ENCODE assay signal across 12 mouse cellular contexts in the genomic region with DNA sequence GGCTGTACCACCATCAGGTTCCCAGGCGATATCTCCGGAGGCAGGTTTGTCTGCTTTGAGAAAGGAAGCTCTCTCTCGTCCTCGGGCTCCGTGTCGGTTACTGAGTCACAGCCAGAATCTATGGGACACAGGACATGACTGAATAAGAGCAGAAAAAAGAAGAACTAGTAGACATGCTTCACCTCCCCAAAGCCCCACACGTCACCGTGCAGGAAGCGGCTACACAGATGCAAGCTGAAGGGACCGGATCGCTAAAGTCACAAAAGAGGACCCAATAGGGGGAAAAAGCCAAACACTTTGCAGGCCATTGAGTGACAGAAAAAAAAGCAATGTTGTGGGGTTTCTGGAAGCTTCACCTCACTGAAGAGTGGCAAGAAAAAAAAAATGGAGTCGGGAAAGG. TPM values are rescaled to one million over a fixed set of nuclear protein-coding genes. Genes with fewer than 3 reads are reported as not detected.
A peak's percentile ranks its signal among the peaks of the same experiment; 100 is the strongest.
DNase-seq lines count a peak whose midpoint lies in the region; ATAC-seq and TF ChIP-seq lines count a peak whose summit lies in the region.
"Had no signal": no experiment of that assay in that cellular context is flagged by ENCODE, and none has a peak within 500 bp of the region (broad histone marks: within the 10 kb centered on the region; RNA-seq: fewer than 3 reads in every experiment).

No protein-coding gene starts in this region.

- 82% methylated on average over 12 of the region's 12 CpGs for WGBS in heart, embryonic 11.5 days (ENCODE audit: insufficient replicate concordance)
- WGBS in liver, embryonic 11.5 days: 50% methylated on average over 12 of the region's 12 CpGs
- WGBS in spleen, adult 2 months: 11% methylated on average over 12 of the region's 12 CpGs

- H3K4me2 ChIP-seq in heart, embryonic 11.5 days: no peak overlapping the region
- 0 out of 2 replicates have a peak overlapping the region, but pooled peaks have one; percentile 23 for H3K4me2 ChIP-seq in liver, embryonic 11.5 days
- H3K4me2 ChIP-seq: forebrain, embryonic 12.5 days; hindbrain, embryonic 14.5 days had no signal

- TF ChIP-seq CTCF in spleen, adult 2 months (IDR thresholded peaks at IDR 0.05; ENCODE audit: extremely low read depth, insufficient read depth, insufficient read length, insufficient replicate concordance): no peak

- peak; percentile 22; the same call in 1 of the 2 replicates for TF ChIP-seq POLR2A in spleen, adult 2 months (IDR thresholded peaks at IDR 0.05; ENCODE audit: low read depth, low read length)

- H3K36me3 ChIP-seq in heart, embryonic 11.5 days (ENCODE audit: control insufficient read depth, insufficient read depth, low read length): no peaks in the 10 kb centered on the region
- no peaks in the 10 kb centered on the region for H3K36me3 ChIP-seq in liver, embryonic 11.5 days (ENCODE audit: control insufficient read depth, insufficient read depth, low read length)
- H3K36me3 ChIP-seq in spleen, adult 2 months (ENCODE audit: control insufficient read depth, insufficient read depth, low read length): peaks cover 15% of the 10 kb centered on the region
- H3K36me3 ChIP-seq: forebrain, embryonic 12.5 days had no signal

- no peaks in the 10 kb centered on the region for H3K4me1 ChIP-seq in heart, embryonic 11.5 days (ENCODE audit: control insufficient read depth, insufficient read depth, low read length)
- H3K4me1 ChIP-seq in liver, embryonic 11.5 days (replicated peaks; ENCODE audit: control insufficient read depth, insufficient read depth, low read length): no peaks in the 10 kb centered on the region
- H3K4me1 ChIP-seq in spleen, adult 2 months (ENCODE audit: control insufficient read depth, insufficient read depth, insufficient read length): peaks cover 38% of the 10 kb centered on the region
- H3K4me1 ChIP-seq: forebrain, embryonic 12.5 days had no signal

- no peak overlapping the region for H3K4me3 ChIP-seq in heart, embryonic 11.5 days (ENCODE audit: low read depth, low read length)
- H3K4me3 ChIP-seq in liver, embryonic 11.5 days (ENCODE audit: low read depth, low read length): no peak overlapping the region
- H3K4me3 ChIP-seq in spleen, adult 2 months (ENCODE audit: extremely low read depth, insufficient read depth, insufficient read length): peak overlapping the region; percentile 46; the same call in 1 of the 2 replicates
- H3K4me3 ChIP-seq: forebrain, embryonic 12.5 days had no signal

- no peaks in the 10 kb centered on the region for H3K9me3 ChIP-seq in heart, embryonic 11.5 days (replicated peaks; ENCODE audit: control insufficient read depth, low read length)
- no peaks in the 10 kb centered on the region for H3K9me3 ChIP-seq in liver, embryonic 11.5 days (ENCODE audit: control insufficient read depth, low read length)
- H3K9me3 ChIP-seq: forebrain, embryonic 12.5 days had no signal

- peak; percentile 96 for DNase-seq in heart, adult 11 months
- no peak for DNase-seq in liver, embryonic 11.5 days (ENCODE audit: low spot score)
- peak; percentile 84 to 85 for DNase-seq in spleen, adult 2 months (ENCODE audit: low read depth in 1 of 2, low spot score in 2 of 2)
- no peak for DNase-seq in cerebellum, postnatal 36 days
- DNase-seq in gastrocnemius, postnatal 25 days: no peak
- DNase-seq in testis, postnatal 14 days (ENCODE audit: low spot score): no peak

- no peak for ATAC-seq in heart, embryonic 11.5 days (replicated peaks; ENCODE audit: insufficient number of reproducible peaks, low FRiP score, low TSS enrichment)
- ATAC-seq in CD4-positive, CD25-positive, alpha-beta regulatory T cell, adult 4 months: peak; percentile 16
- ATAC-seq in liver, embryonic 11.5 days (replicated peaks; ENCODE audit: low FRiP score): no peak

- H3K27me3 ChIP-seq in heart, embryonic 11.5 days (ENCODE audit: control insufficient read depth, insufficient read depth, low read length): no peaks in the 10 kb centered on the region
- no peaks in the 10 kb centered on the region; the same call in 1 of the 2 replicates for H3K27me3 ChIP-seq in liver, embryonic 11.5 days (replicated peaks; ENCODE audit: control insufficient read depth, insufficient read depth, low read length)
- no peaks in the 10 kb centered on the region for H3K27me3 ChIP-seq in spleen, adult 2 months (ENCODE audit: control insufficient read depth, insufficient read depth, low read length)
- H3K27me3 ChIP-seq: forebrain, embryonic 12.5 days had no signal

- H3K27ac ChIP-seq in heart, embryonic 11.5 days (ENCODE audit: low read depth, low read length): no peak overlapping the region
- no peak overlapping the region for H3K27ac ChIP-seq in liver, embryonic 11.5 days (ENCODE audit: low read depth, low read length)
- H3K27ac ChIP-seq in spleen, adult 2 months (ENCODE audit: insufficient read depth, low read length): peak overlapping the region; percentile 88
- H3K27ac ChIP-seq: forebrain, embryonic 12.5 days; hindbrain, embryonic 14.5 days; kidney, postnatal 0 days; liver, embryonic 14.5 days had no signal

- H3K9ac ChIP-seq in heart, embryonic 11.5 days (ENCODE audit: low read depth, low read length): no peak overlapping the region
- H3K9ac ChIP-seq in liver, embryonic 11.5 days (ENCODE audit: low read depth, low read length): no peak overlapping the region
- H3K9ac ChIP-seq: forebrain, embryonic 12.5 days; hindbrain, embryonic 14.5 days; liver, embryonic 14.5 days had no signal

RNA-seq across cellular contexts. Expression of a gene that starts 52.7 kb away (rescaled TPM):
- polyA plus RNA-seq in heart, embryonic 11.5 days (2014; fragmentation: Nextera tagmentation; extraction: Ambion mirVana): 1.3 TPM in 2 replicates
- 1 to 10 TPM; 2.5 to 2.8 TPM for polyA plus RNA-seq in CD4-positive, CD25-positive, alpha-beta regulatory T cell, adult 4 months (2017; shearing (Covaris generic))
- 5.4 and 5.6 TPM in 2 replicates for polyA plus RNA-seq in liver, embryonic 11.5 days (2014; fragmentation: Nextera tagmentation; extraction: Ambion mirVana)
- polyA plus RNA-seq in spleen, adult 2 months (2012; rRNA removed): 40.7 and 45.8 TPM in 2 replicates
- total RNA-seq in gastrocnemius, postnatal 25 days (2021): under 1 TPM; 0.33 to 0.56 TPM

Comparison
In these comparisons a context has a peak if more than half of its experiments do, and no peak if none do; other contexts are left out.
1. DNase-seq: peak in heart, adult 11 months (single experiment) and spleen, adult 2 months (2 of 2); none in liver, embryonic 11.5 days (single experiment), cerebellum, postnatal 36 days (0 of 2), gastrocnemius, postnatal 25 days (single experiment) and testis, postnatal 14 days (single experiment).